Mouse (Mus musculus): ENCODE data around the gene Twistnb. TPM values are rescaled to one million over a fixed set of nuclear protein-coding genes. Genes with fewer than 3 reads are reported as not detected.

Twistnb gene
- 52.4 and 57.2 TPM in 2 replicates for polyA plus RNA-seq (2015; fragmentation: Nextera tagmentation; extraction: Ambion mirVana)

DNA sequence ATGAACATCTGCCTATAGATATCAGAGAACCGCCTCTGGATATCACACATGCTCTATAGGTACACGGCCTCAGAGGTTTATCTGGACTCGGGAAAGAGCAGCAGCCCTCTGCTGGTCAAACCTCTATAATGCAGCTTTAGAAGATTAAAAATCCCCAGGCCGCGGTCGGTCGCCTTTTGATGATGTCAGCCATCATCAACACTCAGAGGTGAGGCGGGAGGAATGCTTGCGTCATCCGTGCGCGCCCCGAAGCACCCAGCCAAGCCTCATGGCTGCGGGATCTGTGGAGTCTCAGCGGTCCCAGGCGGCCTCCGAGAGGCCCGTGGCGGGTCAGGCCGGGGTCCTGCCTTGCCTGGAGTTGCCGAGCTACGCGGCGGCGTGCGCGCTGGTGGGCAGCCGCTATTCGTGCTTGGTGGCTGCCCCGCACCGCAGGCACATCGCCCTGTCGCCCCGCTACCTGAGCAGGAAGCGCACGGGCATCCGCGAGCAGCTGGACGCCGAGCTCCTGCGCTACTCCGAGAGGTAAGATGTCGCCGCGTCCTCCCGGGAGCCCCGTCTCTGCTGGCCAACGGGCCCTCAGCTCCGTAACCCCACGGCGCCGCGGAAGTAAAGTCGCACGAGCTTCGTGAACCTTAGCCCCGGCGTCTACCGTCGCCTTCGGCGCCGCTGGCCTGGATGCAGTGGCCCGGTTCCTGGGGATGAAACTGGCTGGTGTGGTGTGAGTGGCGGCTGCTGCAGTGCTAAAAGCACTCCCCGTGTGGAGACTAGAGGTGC is at the start of gene Twistnb:
Gene Twistnb, plus strand, starts transcription at position 249 of the 774 bp plus-strand sequence.
- DNase-seq (ENCODE audit: low spot score) (peak; percentile 96), ATAC-seq (peak; percentile 95)
- Histone ChIP-seq H3K9me3 (ENCODE audit: low read length) (no peaks in the 10 kb centered on the region), H3K9ac (replicated peaks; ENCODE audit: low read depth) (peak within 1 kb of the TSS; percentile 74), H3K4me1 (ENCODE audit: insufficient read depth, low read depth, low read length) (peaks cover 4% of the 10 kb centered on the region; the same call in 1 of the 2 replicates), H3K27me3 (replicated peaks; ENCODE audit: insufficient read depth, low read length) (no peaks in the 10 kb centered on the region), H3K36me3 (ENCODE audit: insufficient read depth, low read length) (no peaks in the 10 kb centered on the region), H3K4me3 (ENCODE audit: low read depth, low read length) (peak within 1 kb of the TSS; percentile 93), H3K27ac (ENCODE audit: low read length) (peak within 1 kb of the TSS; percentile 82), H3K4me2 (replicated peaks; ENCODE audit: low read depth, low read length) (peak within 1 kb of the TSS; percentile 80)
- WGBS = 2% methylated on average over 66 of the region's 66 CpGs
- TF ChIP-seq EP300 (IDR thresholded peaks at IDR 0.05) (no peak), CTCF (IDR thresholded peaks at IDR 0.05) (peak; percentile 85)

DNA sequence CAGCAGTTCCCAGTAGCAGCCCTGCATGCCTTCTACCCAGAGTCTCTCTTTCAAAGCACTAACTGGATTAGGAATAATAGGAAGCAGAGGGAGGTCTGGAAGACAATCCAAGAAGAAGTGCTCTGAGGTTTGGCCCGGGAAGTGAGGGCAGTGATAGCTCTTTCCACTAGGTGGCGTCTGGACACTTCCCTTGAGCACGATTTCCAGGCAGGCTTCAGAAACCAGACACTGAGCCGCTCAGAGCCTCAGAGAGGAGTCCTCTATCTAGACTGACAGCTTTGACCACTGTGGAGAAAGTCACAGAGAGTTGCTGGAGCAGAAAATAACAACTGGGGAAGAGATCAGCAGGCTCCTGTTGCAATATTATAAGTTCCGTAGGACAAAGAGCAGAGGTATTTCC is 40.6 kb upstream of the Twistnb start:
- Histone ChIP-seq H3K27me3 (replicated peaks; ENCODE audit: insufficient read depth, low read length) (no peaks in the 10 kb centered on the region), H3K4me2 (replicated peaks; ENCODE audit: low read depth, low read length) (no peak overlapping the region), H3K9ac (replicated peaks; ENCODE audit: low read depth) (no peak overlapping the region), H3K9me3 (ENCODE audit: low read length) (no peaks in the 10 kb centered on the region), H3K4me1 (ENCODE audit: insufficient read depth, low read depth, low read length) (no peaks in the 10 kb centered on the region), H3K4me3 (ENCODE audit: low read depth, low read length) (no peak overlapping the region), H3K36me3 (ENCODE audit: insufficient read depth, low read length) (no peaks in the 10 kb centered on the region), H3K27ac (ENCODE audit: low read length) (no peak overlapping the region)
- peak; percentile 67 for ATAC-seq
- WGBS = 9% methylated on average over 5 of the region's 5 CpGs
- peak; percentile 93 for TF ChIP-seq CTCF (IDR thresholded peaks at IDR 0.05)
- no peak for TF ChIP-seq EP300 (IDR thresholded peaks at IDR 0.05)
- DNase-seq (ENCODE audit: low spot score) = peak; percentile 86

DNA sequence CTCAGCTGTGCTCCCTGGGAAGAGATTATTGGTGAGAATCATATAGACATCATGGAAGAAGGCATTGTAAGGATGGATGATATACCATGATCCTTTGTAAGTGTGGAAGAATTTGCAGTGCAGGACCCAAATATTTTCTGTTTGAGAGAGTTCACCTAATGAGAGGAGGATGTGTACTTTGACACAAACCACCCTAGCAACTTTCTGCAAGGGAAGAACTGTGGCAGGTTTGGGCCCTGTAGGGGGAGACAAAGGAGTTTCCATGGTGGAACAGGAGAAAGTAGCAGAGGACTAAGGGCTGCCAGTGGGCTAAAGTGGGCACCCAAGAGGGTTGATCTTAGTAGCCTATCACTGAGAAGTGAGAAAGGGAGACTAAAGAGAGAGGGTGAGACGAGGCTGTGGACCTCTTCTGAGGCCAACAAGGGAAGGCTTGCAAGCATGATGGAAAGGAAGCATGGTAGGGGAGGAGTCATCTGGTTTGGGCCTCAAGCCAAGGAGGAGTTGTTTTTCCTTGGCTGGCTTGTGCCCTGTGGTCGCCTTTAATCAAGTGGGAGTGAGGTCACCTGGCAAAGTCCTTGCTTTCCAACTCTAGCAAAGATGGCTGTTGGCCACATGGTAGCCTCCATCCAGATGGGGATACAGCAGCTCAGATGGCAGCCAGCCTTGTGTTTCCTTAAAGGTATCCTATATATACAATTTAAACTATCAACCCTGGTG is 38.4 kb upstream of the Twistnb start:
- 45% methylated on average over 2 of the region's 2 CpGs for WGBS
- Histone ChIP-seq H3K4me3 (ENCODE audit: low read depth, low read length) (no peak overlapping the region), H3K27ac (ENCODE audit: low read length) (no peak overlapping the region), H3K4me1 (ENCODE audit: insufficient read depth, low read depth, low read length) (no peaks in the 10 kb centered on the region), H3K4me2 (replicated peaks; ENCODE audit: low read depth, low read length) (no peak overlapping the region), H3K36me3 (ENCODE audit: insufficient read depth, low read length) (no peaks in the 10 kb centered on the region), H3K9me3 (ENCODE audit: low read length) (no peaks in the 10 kb centered on the region), H3K9ac (replicated peaks; ENCODE audit: low read depth) (no peak overlapping the region), H3K27me3 (replicated peaks; ENCODE audit: insufficient read depth, low read length) (no peaks in the 10 kb centered on the region)
- ATAC-seq = no peak
- TF ChIP-seq EP300 (IDR thresholded peaks at IDR 0.05) = no peak
- no peak for TF ChIP-seq CTCF (IDR thresholded peaks at IDR 0.05)
- no peak for DNase-seq (ENCODE audit: low spot score)

DNA sequence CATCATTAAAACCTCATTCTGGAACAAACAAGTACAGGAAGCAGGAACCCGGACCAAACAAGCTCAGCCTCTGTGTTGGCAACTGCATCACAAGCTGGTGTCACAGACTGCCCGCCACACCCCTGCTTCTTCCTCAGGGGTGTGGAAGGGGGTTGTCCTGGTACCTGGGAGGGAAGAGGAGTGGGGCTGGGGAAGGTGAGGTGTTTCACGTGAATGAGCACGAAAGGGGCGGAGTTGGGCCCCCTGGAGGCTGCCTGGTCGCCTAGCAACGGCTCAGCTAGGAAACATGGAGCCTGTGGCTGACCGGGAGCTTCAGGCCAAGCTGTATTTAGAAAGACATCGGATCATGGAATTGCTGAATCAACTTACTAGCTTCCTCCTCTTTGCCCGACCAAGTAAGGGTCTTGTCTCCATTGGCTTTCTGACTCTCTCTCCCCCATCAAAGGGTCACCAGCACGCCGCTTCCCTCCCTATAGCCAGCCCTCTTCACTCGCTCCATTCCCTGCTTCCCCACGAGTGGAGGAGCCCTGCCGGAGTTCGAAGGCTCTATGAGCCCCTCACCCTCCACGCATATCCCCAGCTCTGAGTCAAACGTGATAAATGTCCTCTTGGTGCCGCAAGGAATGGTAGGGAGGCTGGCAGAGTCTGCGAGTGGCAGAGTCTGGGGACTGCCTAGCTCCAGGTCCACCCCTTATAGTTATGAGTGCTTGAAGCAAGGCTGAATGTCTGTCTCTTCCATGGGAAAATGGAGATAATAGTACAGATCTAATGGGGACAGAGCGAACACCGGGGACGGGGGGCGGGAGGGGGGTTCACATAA is 34.4 kb upstream of the Twistnb start, which contains the start of gene Efcab10:
Gene Efcab10, plus strand, starts transcription at position 51 of the 820 bp plus-strand sequence.
- 0 out of 2 replicates have a peak, but pooled peaks have one; percentile 7 for TF ChIP-seq CTCF (IDR thresholded peaks at IDR 0.05)
- TF ChIP-seq EP300 (IDR thresholded peaks at IDR 0.05) = no peak
- Histone ChIP-seq H3K4me2 (replicated peaks; ENCODE audit: low read depth, low read length) (peak within 1 kb of the TSS; percentile 35), H3K4me3 (ENCODE audit: low read depth, low read length) (no peak within 1 kb of the TSS), H3K9ac (replicated peaks; ENCODE audit: low read depth) (no peak within 1 kb of the TSS), H3K27me3 (replicated peaks; ENCODE audit: insufficient read depth, low read length) (no peaks in the 10 kb centered on the region), H3K36me3 (ENCODE audit: insufficient read depth, low read length) (no peaks in the 10 kb centered on the region), H3K9me3 (ENCODE audit: low read length) (no peaks in the 10 kb centered on the region), H3K4me1 (ENCODE audit: insufficient read depth, low read depth, low read length) (no peaks in the 10 kb centered on the region), H3K27ac (ENCODE audit: low read length) (no peak within 1 kb of the TSS)
- peak; percentile 18 for DNase-seq (ENCODE audit: low spot score)
- ATAC-seq = no peak
- 12% methylated on average over 24 of the region's 24 CpGs for WGBS

DNA sequence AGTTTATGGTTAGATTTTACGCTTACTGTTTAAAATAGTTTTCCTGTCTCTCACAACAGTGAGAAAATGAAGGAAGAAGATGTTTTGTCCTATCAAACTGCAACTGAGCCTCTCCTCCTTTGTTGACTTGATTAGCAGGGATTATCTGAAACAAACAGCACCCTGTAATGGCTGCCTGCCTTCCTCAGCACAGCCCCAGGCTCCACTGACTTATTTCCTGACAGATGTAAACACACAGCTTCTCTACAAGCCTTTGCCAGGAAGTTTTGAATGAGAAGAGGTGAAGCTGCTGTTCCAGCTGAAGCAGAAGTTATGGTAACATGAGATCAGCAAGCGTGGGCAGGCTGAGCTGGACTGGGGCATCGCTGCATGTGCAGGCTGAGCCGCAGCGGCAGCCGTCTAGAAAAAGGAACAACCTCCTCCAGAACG is 26.2 kb upstream of the Twistnb start:
- DNase-seq (ENCODE audit: low spot score) = peak; percentile 42
- ATAC-seq = peak; percentile 68
- Histone ChIP-seq H3K9ac (replicated peaks; ENCODE audit: low read depth) (no peak overlapping the region), H3K4me3 (ENCODE audit: low read depth, low read length) (no peak overlapping the region), H3K36me3 (ENCODE audit: insufficient read depth, low read length) (no peaks in the 10 kb centered on the region), H3K27me3 (replicated peaks; ENCODE audit: insufficient read depth, low read length) (no peaks in the 10 kb centered on the region), H3K4me2 (replicated peaks; ENCODE audit: low read depth, low read length) (no peak overlapping the region), H3K27ac (ENCODE audit: low read length) (no peak overlapping the region), H3K9me3 (ENCODE audit: low read length) (no peaks in the 10 kb centered on the region), H3K4me1 (ENCODE audit: insufficient read depth, low read depth, low read length) (no peaks in the 10 kb centered on the region)
- WGBS = 17% methylated on average over 7 of the region's 7 CpGs
- TF ChIP-seq CTCF (IDR thresholded peaks at IDR 0.05) = no peak
- TF ChIP-seq EP300 (IDR thresholded peaks at IDR 0.05) = no peak

Measured in lung, postnatal 0 days (tissue).